ENCODE assay signal across 8 mouse cellular contexts in the genomic region with DNA sequence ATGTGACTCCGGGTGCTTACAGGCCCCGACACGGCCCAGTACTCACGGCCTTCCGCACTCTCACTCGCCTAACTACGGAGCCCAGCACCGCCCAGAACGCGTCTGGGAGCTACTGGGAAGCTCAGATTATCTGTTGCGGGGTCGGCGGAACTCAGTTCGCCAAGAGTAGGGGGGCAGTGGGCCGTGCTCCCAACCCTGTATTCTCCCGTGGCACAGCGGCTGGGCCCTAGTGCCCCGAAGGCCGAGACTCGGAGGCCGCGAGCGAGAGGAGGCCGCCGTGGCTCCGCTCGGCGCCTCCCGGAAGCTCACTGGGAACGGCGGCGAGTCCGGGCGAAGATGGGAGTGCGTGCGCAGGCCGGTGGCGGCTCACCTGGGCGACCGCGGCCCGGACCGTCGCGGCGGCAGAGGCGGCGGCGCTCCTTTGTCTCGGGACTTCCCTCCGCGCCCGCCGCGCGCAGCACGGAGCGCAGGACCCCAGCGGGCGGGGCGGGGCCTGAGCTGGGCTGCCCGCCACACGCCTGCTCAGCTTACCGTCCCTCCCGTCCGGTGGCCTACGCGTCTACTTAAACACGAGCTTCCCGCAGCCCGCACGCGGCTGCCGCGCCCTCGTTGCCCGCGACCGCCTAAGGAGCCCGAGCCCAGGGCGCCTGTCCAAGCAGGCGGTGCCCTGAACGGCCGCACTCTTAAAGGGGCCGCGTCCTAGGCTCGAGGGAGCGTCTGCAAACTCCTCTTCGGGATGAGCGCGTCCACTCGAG. TPM values are rescaled to one million over a fixed set of nuclear protein-coding genes. Genes with fewer than 3 reads are reported as not detected.
DNase-seq lines count a peak whose midpoint lies in the region; ATAC-seq and TF ChIP-seq lines count a peak whose summit lies in the region.

No protein-coding gene starts in this region.

- H3K9me3 ChIP-seq in forebrain, postnatal 0 days (ENCODE audit: low read length) = no peaks in the 10 kb centered on the region
- no peaks in the 10 kb centered on the region for H3K9me3 ChIP-seq in hindbrain, embryonic 16.5 days (ENCODE audit: control insufficient read depth, low read length)

- H3K27ac ChIP-seq in cerebellum, adult 2 months (ENCODE audit: insufficient read depth, low read length) = peak overlapping the region; percentile 94
- peak overlapping the region; percentile 98 for H3K27ac ChIP-seq in forebrain, postnatal 0 days (ENCODE audit: low read depth, low read length)
- peak overlapping the region; percentile 99 for H3K27ac ChIP-seq in hindbrain, embryonic 16.5 days (ENCODE audit: low read depth, low read length)
- H3K27ac ChIP-seq in left cerebral cortex, adult 2 months = peak overlapping the region; percentile 100
- peak overlapping the region; percentile 94 for H3K27ac ChIP-seq in macrophage

- no peaks in the 10 kb centered on the region for H3K27me3 ChIP-seq in cerebellum, adult 2 months (ENCODE audit: control insufficient read depth, insufficient read depth, low read length)
- no peaks in the 10 kb centered on the region for H3K27me3 ChIP-seq in forebrain, postnatal 0 days (ENCODE audit: insufficient read depth, low read length)
- no peaks in the 10 kb centered on the region for H3K27me3 ChIP-seq in hindbrain, embryonic 16.5 days (replicated peaks; ENCODE audit: control insufficient read depth, insufficient read depth, low read length)

- H3K4me3 ChIP-seq in cerebellum, adult 2 months (replicated peaks; ENCODE audit: insufficient read depth, low read depth, low read length) = peak overlapping the region; percentile 63
- peak overlapping the region; percentile 94 for H3K4me3 ChIP-seq in forebrain, postnatal 0 days (ENCODE audit: low read depth, low read length)
- peak overlapping the region; percentile 89 for H3K4me3 ChIP-seq in hindbrain, embryonic 16.5 days (ENCODE audit: low read length)
- peak overlapping the region; percentile 99 for H3K4me3 ChIP-seq in left cerebral cortex, adult 2 months
- H3K4me3 ChIP-seq in macrophage (ENCODE audit: inconsistent target) = peak overlapping the region; percentile 97

- intact Hi-C loops in left cerebral cortex, adult 2 months (cut with DNase I) = loop anchor here (5.0 kb wide), 2 partner anchors 91 to 156 kb away; a partner anchor contains a TSS

- peaks cover 11% of the 10 kb centered on the region; the same call in 1 of the 2 replicates for H3K4me1 ChIP-seq in cerebellum, adult 2 months (ENCODE audit: control insufficient read depth, insufficient read depth, low read length)
- H3K4me1 ChIP-seq in forebrain, postnatal 0 days (ENCODE audit: insufficient read depth) = peaks cover 21% of the 10 kb centered on the region
- H3K4me1 ChIP-seq in hindbrain, embryonic 16.5 days (ENCODE audit: control insufficient read depth, insufficient read depth, low read depth, low read length) = peaks cover 33% of the 10 kb centered on the region

- peak; percentile 90 for ATAC-seq in forebrain, postnatal 0 days
- ATAC-seq in hindbrain, embryonic 16.5 days = peak; percentile 92

- peak overlapping the region; percentile 89 for H3K4me2 ChIP-seq in forebrain, postnatal 0 days (ENCODE audit: low read depth)
- H3K4me2 ChIP-seq in hindbrain, embryonic 16.5 days (ENCODE audit: low read length) = peak overlapping the region; percentile 97

- 1% methylated on average over 92 of the region's 92 CpGs for WGBS in cerebellum, adult 2 months
- 2% methylated on average over 92 of the region's 92 CpGs for WGBS in forebrain, postnatal 0 days
- under 1% methylated on average over 64 of the region's 92 CpGs for WGBS in hindbrain, embryonic 16.5 days
- under 1% methylated on average over 92 of the region's 92 CpGs for WGBS in macrophage (ENCODE audit: missing documents)

- H3K79me2 ChIP-seq in macrophage (ENCODE audit: inconsistent target) = peaks cover 49% of the 10 kb centered on the region

- peak overlapping the region; percentile 99 for H3K9ac ChIP-seq in forebrain, postnatal 0 days
- H3K9ac ChIP-seq in hindbrain, embryonic 16.5 days (ENCODE audit: low read depth, low read length) = peak overlapping the region; percentile 98

- TF ChIP-seq POLR2A in cerebellum, adult 2 months (IDR thresholded peaks at IDR 0.05; ENCODE audit: borderline replicate concordance, insufficient read depth, low read length) = peak; percentile 51; the same call in 1 of the 2 replicates

- no peak for TF ChIP-seq CTCF in cerebellum, adult 2 months (IDR thresholded peaks at IDR 0.05; ENCODE audit: borderline replicate concordance, insufficient read depth, low read depth, low read length)
- TF ChIP-seq CTCF in forebrain, postnatal 0 days (IDR thresholded peaks at IDR 0.05; ENCODE audit: low read depth) = no peak
- TF ChIP-seq CTCF in left cerebral cortex, adult 2 months (IDR thresholded peaks at IDR 0.05) = no peak; the same call in 1 of the 2 replicates

- peak; percentile 87 for DNase-seq in T-cell, adult 2 months (ENCODE audit: low spot score)
- DNase-seq in cerebellum, adult 2 months = peak in 1 of 2 experiments; percentile 97
- DNase-seq in forebrain, postnatal 0 days = no peak
- peak; percentile 88 for DNase-seq in left cerebral cortex, adult 2 months (ENCODE audit: extremely low spot score in 1 of 2, low spot score in 2 of 2)
- DNase-seq in right cerebral cortex, adult 18-20 months = peak; percentile 89
- DNase-seq in urinary bladder, postnatal 25 days (ENCODE audit: low spot score) = peak; percentile 83

- H3K36me3 ChIP-seq in forebrain, postnatal 0 days (ENCODE audit: insufficient read depth) = peaks cover 17% of the 10 kb centered on the region
- peaks cover 6% of the 10 kb centered on the region for H3K36me3 ChIP-seq in hindbrain, embryonic 16.5 days (ENCODE audit: control insufficient read depth, insufficient read depth, low read length)
- peaks cover 19% of the 10 kb centered on the region for H3K36me3 ChIP-seq in macrophage (ENCODE audit: inconsistent target)

RNA-seq across cellular contexts. Expression of a gene that starts 1.3 kb away (rescaled TPM):
- polyA plus RNA-seq in cerebellum, adult 2 months (2012; rRNA removed) = 253 and 255 TPM in 2 replicates
- 508 and 550 TPM in 2 replicates for total RNA-seq in forebrain, postnatal 0 days (2014; rRNA removed)
- polyA plus RNA-seq in forebrain, postnatal 0 days (2015; fragmentation: Nextera tagmentation; extraction: Ambion mirVana) = 439 and 486 TPM in 2 replicates
- 409 and 435 TPM in 2 replicates for polyA plus RNA-seq in hindbrain, embryonic 16.5 days (2015; fragmentation: Nextera tagmentation; extraction: Ambion mirVana)
- 100 to 1,000 TPM; 215 to 223 TPM for total RNA-seq in left cerebral cortex, adult 2 months (2021)
- total RNA-seq in macrophage (2018; cell fraction: chromatin; rRNA removed) = 100 to 1,000 TPM; 274 to 461 (median 383) TPM
- 100 to 1,000 TPM; 215 to 309 (median 244) TPM for total RNA-seq in macrophage (2018; cell fraction: cytosol; rRNA removed)
- total RNA-seq in macrophage (2018; cell fraction: nucleus; rRNA removed) = 100 to 1,000 TPM; 189 to 313 (median 249) TPM
- 267 to 362 TPM (median 356 TPM) in 3 replicates for polyA plus RNA-seq in macrophage (2018)

RNA-seq across cellular contexts. Expression of a gene that starts 17.0 kb away (rescaled TPM):
- polyA plus RNA-seq in cerebellum, adult 2 months (2012; rRNA removed) = 24.4 and 26.5 TPM in 2 replicates
- 30.2 and 70.8 TPM in 2 replicates for total RNA-seq in forebrain, postnatal 0 days (2014; rRNA removed)
- polyA plus RNA-seq in forebrain, postnatal 0 days (2015; fragmentation: Nextera tagmentation; extraction: Ambion mirVana) = 8.2 and 16.2 TPM in 2 replicates
- 23.4 and 26.0 TPM in 2 replicates for polyA plus RNA-seq in hindbrain, embryonic 16.5 days (2015; fragmentation: Nextera tagmentation; extraction: Ambion mirVana)
- total RNA-seq in left cerebral cortex, adult 2 months (2021) = 10 to 100 TPM; 14.8 to 29.8 TPM
- total RNA-seq in macrophage (2018; cell fraction: chromatin; rRNA removed) = 1 to 10 TPM in 1 of 26 experiments, under 1 TPM in 2, not detected in 23; 0.22 to 1.4 (median 0.63) TPM
- not detected for total RNA-seq in macrophage (2018; cell fraction: cytosol; rRNA removed)
- total RNA-seq in macrophage (2018; cell fraction: nucleus; rRNA removed) = under 1 TPM in 1 of 26 experiments, not detected in 25; 0.36 TPM
- not detected in 3 replicates for polyA plus RNA-seq in macrophage (2018)

RNA-seq across cellular contexts. Expression of a gene that starts 25.1 kb away (rescaled TPM):
- polyA plus RNA-seq in cerebellum, adult 2 months (2012; rRNA removed) = not detected in 2 replicates
- not detected in 2 replicates for total RNA-seq in forebrain, postnatal 0 days (2014; rRNA removed)
- not detected in 2 replicates for polyA plus RNA-seq in forebrain, postnatal 0 days (2015; fragmentation: Nextera tagmentation; extraction: Ambion mirVana)
- polyA plus RNA-seq in hindbrain, embryonic 16.5 days (2015; fragmentation: Nextera tagmentation; extraction: Ambion mirVana) = not detected in 2 replicates
- total RNA-seq in left cerebral cortex, adult 2 months (2021) = not detected
- not detected for total RNA-seq in macrophage (2018; cell fraction: chromatin; rRNA removed)
- total RNA-seq in macrophage (2018; cell fraction: cytosol; rRNA removed) = under 1 TPM in 16 of 26 experiments, not detected in 10; 0.13 to 0.73 (median 0.29) TPM
- 1 to 10 TPM in 2 of 26 experiments, under 1 TPM in 4, not detected in 20; 0.44 to 1.1 (median 0.77) TPM for total RNA-seq in macrophage (2018; cell fraction: nucleus; rRNA removed)
- 0.36 to 0.90 TPM in 2 of 3 replicates, not detected in the other for polyA plus RNA-seq in macrophage (2018)

RNA-seq across cellular contexts. Expression of a gene that starts 33.2 kb away (rescaled TPM):
- polyA plus RNA-seq in cerebellum, adult 2 months (2012; rRNA removed) = 40.4 and 42.4 TPM in 2 replicates
- 56.6 and 62.0 TPM in 2 replicates for total RNA-seq in forebrain, postnatal 0 days (2014; rRNA removed)
- polyA plus RNA-seq in forebrain, postnatal 0 days (2015; fragmentation: Nextera tagmentation; extraction: Ambion mirVana) = 70.0 and 78.6 TPM in 2 replicates
- polyA plus RNA-seq in hindbrain, embryonic 16.5 days (2015; fragmentation: Nextera tagmentation; extraction: Ambion mirVana) = 57.4 and 58.2 TPM in 2 replicates
- 10 to 100 TPM; 24.6 to 25.9 TPM for total RNA-seq in left cerebral cortex, adult 2 months (2021)
- total RNA-seq in macrophage (2018; cell fraction: chromatin; rRNA removed) = 10 to 100 TPM in 15 of 26 experiments, 1 to 10 TPM in 11; 3.5 to 19.9 (median 10.7) TPM
- total RNA-seq in macrophage (2018; cell fraction: cytosol; rRNA removed) = 10 to 100 TPM in 21 of 26 experiments, 1 to 10 TPM in 5; 8.2 to 22.3 (median 14.3) TPM
- total RNA-seq in macrophage (2018; cell fraction: nucleus; rRNA removed) = 10 to 100 TPM in 18 of 26 experiments, 1 to 10 TPM in 8; 5.0 to 21.4 (median 13.3) TPM
- 9.3 to 15.0 TPM (median 12.1 TPM) in 3 replicates for polyA plus RNA-seq in macrophage (2018)

RNA-seq across cellular contexts. Expression of a gene that starts 33.2 kb away (rescaled TPM):
- polyA plus RNA-seq in cerebellum, adult 2 months (2012; rRNA removed) = 131 and 146 TPM in 2 replicates
- 91.3 and 109 TPM in 2 replicates for total RNA-seq in forebrain, postnatal 0 days (2014; rRNA removed)
- 119 and 121 TPM in 2 replicates for polyA plus RNA-seq in forebrain, postnatal 0 days (2015; fragmentation: Nextera tagmentation; extraction: Ambion mirVana)
- 110 and 114 TPM in 2 replicates for polyA plus RNA-seq in hindbrain, embryonic 16.5 days (2015; fragmentation: Nextera tagmentation; extraction: Ambion mirVana)
- total RNA-seq in left cerebral cortex, adult 2 months (2021) = 10 to 100 TPM; 78.1 to 81.4 TPM
- 10 to 100 TPM in 24 of 26 experiments, 1 to 10 TPM in 2; 7.2 to 26.8 (median 14.8) TPM for total RNA-seq in macrophage (2018; cell fraction: chromatin; rRNA removed)
- 10 to 100 TPM; 22.2 to 37.5 (median 28.2) TPM for total RNA-seq in macrophage (2018; cell fraction: cytosol; rRNA removed)
- total RNA-seq in macrophage (2018; cell fraction: nucleus; rRNA removed) = 10 to 100 TPM; 12.2 to 38.7 (median 22.5) TPM
- polyA plus RNA-seq in macrophage (2018) = 31.8 to 33.6 TPM (median 33.3 TPM) in 3 replicates
